Mouse (Mus musculus) midbrain, embryonic 14.5 days (tissue): ENCODE data around the gene Amot. TPM values are rescaled to one million over a fixed set of nuclear protein-coding genes. Genes with fewer than 3 reads are reported as not detected.
A peak's percentile ranks its signal among the peaks of the same experiment; 100 is the strongest.

Source experiments
- ATAC-seq: fragments of 200-750 bp; cut with Nextera tagmentation; 2 replicates; pipeline ENCODE4 v1.8.0; 2017; ENCODE audit warnings: moderate number of reproducible peaks, moderate library complexity; ENCODE audit not compliant: low FRiP score, low TSS enrichment
- DNase-seq: peaks from one replicate; pipeline ENCODE4 v3.0.0-alpha.2; 2015
- H3K27ac ChIP-seq: fragments of 300-500 bp; sonication (generic); replicated peaks from 2 replicates; pipeline ENCODE4 v1.5.1; 2014; ENCODE audit warnings: mild to moderate bottlenecking, low read depth, low read length, moderate library complexity
- H3K27me3 ChIP-seq: fragments of 300-500 bp; sonication (generic); 2 replicates; pipeline ENCODE4 v1.6.1; 2014; ENCODE audit warnings: low read length, control low read depth, mixed read lengths; ENCODE audit not compliant: control insufficient read depth, insufficient read depth
- H3K36me3 ChIP-seq: fragments of 300-500 bp; sonication (generic); 2 replicates; pipeline ENCODE4 v1.6.1; 2014; ENCODE audit warnings: low read length, control low read depth; ENCODE audit not compliant: control insufficient read depth, insufficient read depth
- H3K4me1 ChIP-seq: fragments of 300-500 bp; sonication (generic); 2 replicates; pipeline ENCODE4 v1.6.1; 2014; ENCODE audit warnings: mild to moderate bottlenecking, antibody characterized with exemption, low read length, control low read depth; ENCODE audit not compliant: control insufficient read depth, insufficient read depth
- H3K4me2 ChIP-seq: fragments of 300-500 bp; sonication (generic); 2 replicates; pipeline ENCODE4 v1.6.1; 2014; ENCODE audit warnings: mild to moderate bottlenecking, low read length, moderate library complexity
- H3K4me3 ChIP-seq: fragments of 300-500 bp; sonication (generic); replicated peaks from 2 replicates; pipeline ENCODE4 v1.5.1; 2014; ENCODE audit warnings: low read depth, low read length
- H3K9ac ChIP-seq: fragments of 300-500 bp; sonication (generic); replicated peaks from 2 replicates; pipeline ENCODE4 v1.6.1; 2014; ENCODE audit warnings: mild to moderate bottlenecking, low read length, moderate library complexity
- H3K9me3 ChIP-seq: fragments of 300-500 bp; sonication (generic); 2 replicates; pipeline ENCODE4 v1.6.1; 2016; ENCODE audit warnings: low read length, control low read depth, mixed read lengths; ENCODE audit not compliant: control insufficient read depth
- WGBS: fragments of 180-500 bp; shearing (Covaris S2); extraction: QIAGEN DNeasy Blood & Tissue Kit; methylation state at CpG from one replicate; pipeline ENCODE4 v1.1.7; 2014; 5-methylcytosine and 5-hydroxymethylcytosine counted together
- polyA plus RNA-seq: library from polyadenylated mRNA; unstranded; fragments of >200 nt; fragmentation: Nextera tagmentation; extraction: Ambion mirVana; gene quantifications from 2 replicates; pipeline ENCODE4 v1.2.1, GENCODE M21; 2014

Gene Amot
- polyA plus RNA-seq, 1 experiment from 2014 or later, result 9.1 TPM

DNA sequence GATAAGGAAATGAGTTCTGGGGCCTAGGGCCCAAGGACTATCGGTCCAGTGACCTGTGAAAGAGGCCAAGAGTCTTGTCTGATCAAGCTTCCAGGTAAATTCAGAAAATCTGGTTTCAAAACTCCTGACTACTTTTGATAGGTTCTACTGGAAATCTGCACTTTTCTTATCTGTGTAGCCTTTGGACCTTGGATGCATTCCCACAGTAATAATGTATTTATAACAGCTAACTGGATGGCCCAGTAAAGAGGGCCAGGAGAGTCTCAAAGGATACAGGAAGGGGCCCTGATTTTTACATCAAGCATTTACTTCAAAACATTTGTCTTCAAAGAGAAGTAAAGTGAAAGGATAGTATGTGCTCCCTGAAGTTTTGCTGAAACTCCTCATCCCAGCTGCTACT is 90.7 kb downstream of the Amot start:
- no peak overlapping the region for H3K9ac ChIP-seq
- H3K4me1 ChIP-seq, result no peaks in the 10 kb centered on the region
- ATAC-seq (no peak), DNase-seq (no peak)
- H3K4me3 ChIP-seq, result no peak overlapping the region
- H3K36me3 ChIP-seq, result no peaks in the 10 kb centered on the region
- 90% methylated on average over 1 of the region's 1 CpGs for WGBS
- no peaks in the 10 kb centered on the region for H3K27me3 ChIP-seq
- H3K27ac ChIP-seq, result no peak overlapping the region
- no peak overlapping the region for H3K4me2 ChIP-seq
- H3K9me3 ChIP-seq, result no peaks in the 10 kb centered on the region

DNA sequence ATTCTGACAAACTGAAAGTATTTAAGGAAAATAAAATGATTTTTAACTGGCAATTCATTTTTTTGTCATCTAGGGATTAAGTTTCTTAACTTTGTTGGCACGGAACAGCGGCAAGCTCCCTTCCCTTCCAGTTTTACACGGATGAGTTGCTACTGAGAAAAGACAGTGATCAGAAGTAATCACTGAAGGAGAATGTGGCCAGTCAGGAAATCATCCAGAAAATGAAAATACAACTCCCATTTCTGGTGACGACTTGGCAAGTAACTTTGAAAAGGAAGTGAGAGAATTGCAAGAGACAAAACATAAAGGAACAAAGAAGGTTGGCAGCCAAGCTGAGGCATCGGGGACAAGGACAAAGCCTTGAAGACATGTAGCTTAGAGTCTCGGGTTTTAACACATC is 93.6 kb downstream of the Amot start:
- no peaks in the 10 kb centered on the region for H3K4me1 ChIP-seq
- DNase-seq (peak; percentile 0), ATAC-seq (no peak)
- no peaks in the 10 kb centered on the region for H3K36me3 ChIP-seq
- no peak overlapping the region for H3K9ac ChIP-seq
- no peaks in the 10 kb centered on the region for H3K27me3 ChIP-seq
- no peak overlapping the region for H3K4me2 ChIP-seq
- 21% methylated on average over 6 of the region's 6 CpGs for WGBS
- H3K27ac ChIP-seq, result no peak overlapping the region
- H3K4me3 ChIP-seq, result no peak overlapping the region
- no peaks in the 10 kb centered on the region for H3K9me3 ChIP-seq

DNA sequence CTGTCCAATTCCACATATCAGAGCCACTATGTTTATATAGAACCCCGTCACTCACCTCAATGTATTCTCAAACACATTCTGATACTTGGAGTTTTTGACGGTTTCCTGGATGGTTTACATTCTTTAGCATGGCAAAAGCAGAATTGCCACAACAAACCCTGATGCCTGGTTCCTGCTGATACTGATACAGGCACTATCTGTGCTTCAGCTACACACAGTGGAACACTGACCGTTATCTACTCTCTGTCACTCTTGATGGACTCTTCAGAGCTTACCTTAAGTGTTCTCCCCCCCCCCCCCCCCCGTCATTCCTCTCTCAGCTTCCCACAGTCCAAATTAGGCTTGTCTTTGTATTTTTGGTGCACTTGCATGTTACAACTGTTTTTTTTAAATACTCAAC is 98.9 kb downstream of the Amot start:
- Histone ChIP-seq H3K4me1 (no peaks in the 10 kb centered on the region), H3K36me3 (no peaks in the 10 kb centered on the region), H3K27me3 (no peaks in the 10 kb centered on the region), H3K9me3 (no peaks in the 10 kb centered on the region), H3K27ac (no peak overlapping the region), H3K4me3 (no peak overlapping the region), H3K4me2 (no peak overlapping the region), H3K9ac (no peak overlapping the region)
- 75% methylated on average over 4 of the region's 4 CpGs for WGBS
- DNase-seq (no peak), ATAC-seq (no peak)

DNA sequence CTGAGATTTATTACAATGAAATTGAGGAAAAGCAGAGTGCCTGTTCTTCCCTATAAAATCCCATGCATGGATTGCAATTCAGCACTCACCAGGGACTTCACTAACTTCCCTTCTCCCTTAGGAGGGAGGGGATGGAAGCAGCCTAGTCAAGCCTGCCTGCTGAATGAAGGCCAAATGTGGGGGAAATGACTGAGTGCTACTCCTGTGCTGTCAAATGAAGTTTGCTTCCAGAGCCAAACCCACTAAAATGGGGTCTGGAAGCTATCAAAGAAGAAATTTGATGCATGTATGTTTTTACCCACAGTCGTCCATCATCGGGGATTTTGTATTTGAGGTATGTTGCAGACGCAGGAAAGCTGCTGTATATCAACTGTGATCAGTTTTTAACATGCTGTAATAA is 103.1 kb downstream of the Amot start:
- Histone ChIP-seq H3K4me3 (no peak overlapping the region), H3K4me2 (no peak overlapping the region), H3K27ac (no peak overlapping the region), H3K4me1 (no peaks in the 10 kb centered on the region), H3K9me3 (no peaks in the 10 kb centered on the region), H3K9ac (no peak overlapping the region), H3K27me3 (no peaks in the 10 kb centered on the region), H3K36me3 (no peaks in the 10 kb centered on the region)
- ATAC-seq, result no peak
- 87% methylated on average over 3 of the region's 3 CpGs for WGBS
- no peak for DNase-seq

DNA sequence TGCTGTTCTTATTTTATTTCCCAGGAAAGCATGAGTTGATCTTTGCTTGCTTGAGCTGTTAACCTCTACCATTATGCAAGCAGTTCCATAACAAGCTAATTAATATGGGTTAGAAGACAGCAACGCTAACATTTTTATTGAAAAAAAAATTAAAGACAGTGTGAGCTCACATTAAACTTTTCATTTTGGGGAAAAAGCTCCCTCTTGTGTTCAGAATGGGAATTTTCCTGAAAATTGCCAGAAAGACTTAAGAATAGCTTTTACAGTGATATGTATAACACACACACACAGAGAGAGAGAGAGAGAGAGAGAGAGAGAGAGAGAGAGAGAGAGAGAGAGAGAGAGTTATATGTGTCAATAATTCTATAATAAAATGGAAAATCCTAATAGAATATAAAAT is 105.7 kb downstream of the Amot start:
- Histone ChIP-seq H3K36me3 (no peaks in the 10 kb centered on the region), H3K4me3 (no peak overlapping the region), H3K4me2 (no peak overlapping the region), H3K27me3 (no peaks in the 10 kb centered on the region), H3K9ac (no peak overlapping the region), H3K4me1 (no peaks in the 10 kb centered on the region), H3K27ac (no peak overlapping the region), H3K9me3 (no peaks in the 10 kb centered on the region)
- ATAC-seq (no peak), DNase-seq (peak; percentile 73)
- WGBS, result 18% methylated on average over 1 of the region's 1 CpGs

Other genes with a start within 250 kb of the Amot start
- gene Lhfpl1, start 156.1 kb downstream of the Amot start, polyA plus RNA-seq, result 0.12 TPM in 1 of 2 replicates, not detected in the other